Mouse (Mus musculus): Measurements from ENCODE around the gene Steap4. TPM values are rescaled to one million over a fixed set of nuclear protein-coding genes. Genes with fewer than 3 reads are reported as not detected.
"Not testable (repeated sequence)": the region's sequence is repeated elsewhere in the genome, so short reads cannot be mapped to it uniquely, and the experiment has no call there.

Steap4 gene
- total RNA-seq, 2 experiments from 2014 or later: 36.6 to 36.8 TPM

- DNase-seq: no peak
Measured at GRCm38 (mm10) chr5:7988415-7988814, 28.2 kb downstream of the Steap4 start.

GRCm38 (mm10) chr5:7991631-7992030 is 31.4 kb downstream of the Steap4 start:
- not testable (repeated sequence) for DNase-seq

- no peak for DNase-seq
Measured at GRCm38 (mm10) chr5:7993766-7994165, 33.5 kb downstream of the Steap4 start.

- no peak for DNase-seq
Measured at GRCm38 (mm10) chr5:7995288-7995897, 35.1 kb downstream of the Steap4 start.

GRCm38 (mm10) chr5:7996401-7997044 is 36.3 kb downstream of the Steap4 start:
- DNase-seq: no peak

- no peak for DNase-seq
Measured at GRCm38 (mm10) chr5:7997086-7997485, 36.8 kb downstream of the Steap4 start.

- no peak for DNase-seq
Measured at GRCm38 (mm10) chr5:8000466-8000865, 40.2 kb downstream of the Steap4 start.

GRCm38 (mm10) chr5:8002827-8003226 is 42.6 kb downstream of the Steap4 start:
- DNase-seq: no peak

GRCm38 (mm10) chr5:8013276-8013675 is 53.0 kb downstream of the Steap4 start:
- DNase-seq: no peak

Other genes with a start within 250 kb of the Steap4 start
- 10 to 100 TPM; 43.7 to 51.3 TPM for gene Sri, start 85.6 kb downstream of the Steap4 start, total RNA-seq (2021)